Mouse (Mus musculus) ES-Bruce4 (cell line): ENCODE results near the gene Gzmm. TPM values are rescaled to one million over a fixed set of nuclear protein-coding genes. Genes with fewer than 3 reads are reported as not detected.
A peak's percentile ranks its signal among the peaks of the same experiment; 100 is the strongest.

Source experiments
- H3K27ac ChIP-seq: 2 replicates; pipeline ENCODE4 v1.5.1; 2012; ENCODE audit warnings: low read length, inconsistent platforms; ENCODE audit not compliant: insufficient read depth
- H3K27me3 ChIP-seq: 2 replicates; pipeline ENCODE4 v1.6.1; 2012; ENCODE audit warnings: mild to moderate bottlenecking, low read length, inconsistent platforms; ENCODE audit not compliant: control insufficient read depth, poor library complexity, insufficient read depth, severe bottlenecking
- H3K36me3 ChIP-seq: 2 replicates; pipeline ENCODE4 v1.6.1; 2012; ENCODE audit warnings: inconsistent platforms, mild to moderate bottlenecking, low read length, moderate library complexity; ENCODE audit not compliant: control insufficient read depth, poor library complexity, insufficient read depth, severe bottlenecking
- H3K4me1 ChIP-seq: one replicate; pipeline ENCODE4 v1.8.1; 2011; ENCODE audit warnings: low read length; ENCODE audit not compliant: control insufficient read depth, insufficient read depth
- H3K4me3 ChIP-seq: 2 replicates; pipeline ENCODE4 v1.5.1; 2011; ENCODE audit warnings: low read depth, mild to moderate bottlenecking, low read length
- H3K9ac ChIP-seq: 2 replicates; pipeline ENCODE4 v1.6.1; 2012; ENCODE audit warnings: low read depth, mild to moderate bottlenecking, inconsistent platforms; ENCODE audit not compliant: poor library complexity, severe bottlenecking
- H3K9me3 ChIP-seq: replicated peaks from 2 replicates; pipeline ENCODE4 v1.6.1; 2012; ENCODE audit warnings: mild to moderate bottlenecking, low read length, inconsistent platforms; ENCODE audit not compliant: control insufficient read depth, poor library complexity, insufficient read depth, severe bottlenecking
- CTCF ChIP-seq: IDR thresholded peaks from one replicate; pipeline ENCODE4 v1.8.1; 2011; ENCODE audit warnings: low read depth, low read length
- EP300 ChIP-seq: IDR thresholded peaks from 2 replicates; pipeline ENCODE4 v1.6.1; 2011; ENCODE audit warnings: low read depth, low read length; ENCODE audit not compliant: insufficient read depth
- POLR2A ChIP-seq: IDR thresholded peaks from one replicate; pipeline ENCODE4 v1.8.1; 2011; ENCODE audit warnings: low read length; ENCODE audit not compliant: insufficient read depth
- polyA plus RNA-seq: library from polyadenylated mRNA; stranded (reverse); fragments of >200 nt; gene quantifications from 2 replicates; pipeline ENCODE4 v1.2.4, GENCODE M21; 2011; ENCODE audit warnings: low read depth; ENCODE audit not compliant: missing spikeins, insufficient read depth, insufficient read length

Gzmm gene
- polyA plus RNA-seq, 1 experiment, result 2.8 TPM

GRCm38 (mm10) chr10:79735361-79735760 is 46.5 kb downstream of the Gzmm start:
- H3K4me1 ChIP-seq, result no peaks in the 10 kb centered on the region
- peaks cover 21% of the 10 kb centered on the region for H3K36me3 ChIP-seq
- no peak overlapping the region for H3K27ac ChIP-seq
- H3K9ac ChIP-seq, result peak overlapping the region; percentile 46
- peak overlapping the region; percentile 40 for H3K4me3 ChIP-seq
- peaks cover 35% of the 10 kb centered on the region for H3K9me3 ChIP-seq
- no peak for TF ChIP-seq POLR2A
- TF ChIP-seq EP300, result no peak
- peak; percentile 26 for TF ChIP-seq CTCF
- no peaks in the 10 kb centered on the region for H3K27me3 ChIP-seq

GRCm38 (mm10) chr10:79736706-79737105 is 47.9 kb downstream of the Gzmm start:
- Histone ChIP-seq H3K4me1 (no peaks in the 10 kb centered on the region), H3K9ac (no peak overlapping the region), H3K36me3 (peaks cover 34% of the 10 kb centered on the region), H3K9me3 (peaks cover 48% of the 10 kb centered on the region), H3K27me3 (no peaks in the 10 kb centered on the region), H3K27ac (no peak overlapping the region), H3K4me3 (no peak overlapping the region)
- TF ChIP-seq POLR2A (no peak), EP300 (no peak), CTCF (no peak)

DNA sequence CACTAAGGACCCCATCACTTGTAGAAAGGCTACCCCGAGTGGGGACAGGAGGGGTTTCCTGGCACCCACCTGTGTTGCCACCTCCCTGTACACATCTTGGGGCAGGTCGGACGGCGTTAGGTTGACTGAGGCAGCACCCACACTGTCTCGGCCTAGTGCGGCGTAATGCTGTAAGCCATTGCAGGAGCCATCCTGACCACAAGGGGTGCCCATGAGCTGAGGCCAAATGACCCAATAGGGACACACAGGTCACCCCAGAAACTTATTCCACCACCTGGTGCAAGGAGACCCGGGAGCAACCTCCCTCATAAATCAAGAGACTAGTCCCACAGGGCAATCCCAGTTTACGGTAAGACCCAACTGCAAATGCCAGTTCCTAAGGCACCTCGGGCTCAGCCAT is 49.4 kb downstream of the Gzmm start:
- Histone ChIP-seq H3K4me3 (no peak overlapping the region), H3K27me3 (no peaks in the 10 kb centered on the region), H3K9me3 (peaks cover 54% of the 10 kb centered on the region), H3K36me3 (peaks cover 47% of the 10 kb centered on the region), H3K27ac (no peak overlapping the region), H3K4me1 (no peaks in the 10 kb centered on the region), H3K9ac (no peak overlapping the region)
- TF ChIP-seq POLR2A (no peak), EP300 (no peak), CTCF (no peak)

DNA sequence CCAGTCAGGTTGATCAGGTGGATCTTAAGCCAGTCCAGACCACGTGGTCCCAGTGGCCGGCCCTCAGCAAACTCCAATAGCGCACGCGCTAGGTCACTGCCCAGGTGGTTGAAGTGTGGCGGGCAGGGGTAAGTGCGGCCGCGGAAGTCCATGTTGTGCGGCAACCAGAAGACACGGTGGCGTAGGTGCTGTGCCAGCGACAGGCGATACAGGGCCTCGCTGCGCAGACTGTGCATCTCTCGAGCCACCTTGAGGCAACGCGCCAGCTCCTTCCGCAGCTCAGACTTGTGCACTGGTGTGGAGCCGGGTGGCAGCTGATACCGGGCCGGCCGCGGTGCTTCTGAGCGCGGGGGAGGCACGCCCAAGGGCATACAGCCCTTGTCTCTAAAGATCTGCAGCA is 50.4 kb downstream of the Gzmm start:
- H3K4me1 ChIP-seq, result no peaks in the 10 kb centered on the region
- H3K9me3 ChIP-seq, result peaks cover 54% of the 10 kb centered on the region
- no peak for TF ChIP-seq EP300
- no peak for TF ChIP-seq POLR2A
- no peak for TF ChIP-seq CTCF
- no peak overlapping the region for H3K4me3 ChIP-seq
- H3K27me3 ChIP-seq, result no peaks in the 10 kb centered on the region
- H3K36me3 ChIP-seq, result peaks cover 48% of the 10 kb centered on the region
- no peak overlapping the region for H3K9ac ChIP-seq
- H3K27ac ChIP-seq, result no peak overlapping the region

DNA sequence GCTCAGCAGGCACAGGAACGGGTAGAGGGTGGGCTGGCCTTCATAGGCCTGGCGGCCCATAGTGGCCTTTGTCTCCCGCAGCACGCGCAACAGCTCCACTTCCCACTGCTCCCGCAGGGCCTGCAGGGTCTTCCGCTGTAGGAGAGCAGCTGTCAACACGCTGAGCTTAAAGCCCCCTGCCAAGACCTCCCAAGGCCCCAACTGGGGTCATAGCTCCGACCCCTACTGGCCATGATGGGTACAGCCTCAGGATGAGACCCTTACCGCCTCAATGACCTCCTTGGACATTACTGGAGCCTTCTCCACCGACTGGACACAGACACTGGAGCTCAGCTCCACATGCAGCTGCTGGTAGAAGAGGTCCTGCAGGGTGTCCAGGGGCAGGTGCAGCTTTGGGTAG is 52.0 kb downstream of the Gzmm start:
- H3K27ac ChIP-seq, result no peak overlapping the region
- no peak for TF ChIP-seq EP300
- TF ChIP-seq POLR2A, result no peak
- TF ChIP-seq CTCF, result no peak
- peaks cover 54% of the 10 kb centered on the region for H3K9me3 ChIP-seq

DNA sequence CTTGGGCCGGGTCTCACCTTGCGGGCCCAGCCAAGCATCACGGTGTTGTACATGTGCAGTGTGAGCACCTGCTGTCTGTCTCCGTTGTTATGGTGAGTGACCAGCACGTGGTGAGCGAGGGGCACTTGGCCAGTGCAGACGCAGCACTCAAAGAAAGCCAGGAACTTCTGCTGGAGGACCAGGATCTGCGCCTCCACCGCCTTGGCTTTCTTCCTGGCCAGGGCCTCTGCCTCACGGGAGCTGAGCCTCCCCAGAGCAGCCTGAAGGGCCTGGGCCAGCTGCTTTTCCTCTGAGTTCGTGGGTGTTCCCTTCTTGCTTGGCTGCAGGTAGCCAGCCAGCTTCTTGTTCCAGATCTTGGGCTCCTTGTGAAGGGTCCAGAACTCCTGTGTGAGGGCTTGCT is 54.3 kb downstream of the Gzmm start:
- H3K36me3 ChIP-seq, result peaks cover 44% of the 10 kb centered on the region
- TF ChIP-seq POLR2A, result no peak
- no peaks in the 10 kb centered on the region for H3K27me3 ChIP-seq

More for the DNA sequence above, 52.0 kb downstream of the Gzmm start:
- Histone ChIP-seq H3K4me3 (no peak overlapping the region), H3K9ac (no peak overlapping the region), H3K4me1 (no peaks in the 10 kb centered on the region), H3K36me3 (peaks cover 48% of the 10 kb centered on the region), H3K27me3 (no peaks in the 10 kb centered on the region)

More for the DNA sequence above, 54.3 kb downstream of the Gzmm start:
- Histone ChIP-seq H3K9ac (no peak overlapping the region), H3K4me3 (no peak overlapping the region), H3K27ac (no peak overlapping the region), H3K4me1 (no peaks in the 10 kb centered on the region), H3K9me3 (peaks cover 42% of the 10 kb centered on the region)
